Mouse (Mus musculus): ENCODE data around the gene Slc38a1.

Gene Slc38a1

DNA sequence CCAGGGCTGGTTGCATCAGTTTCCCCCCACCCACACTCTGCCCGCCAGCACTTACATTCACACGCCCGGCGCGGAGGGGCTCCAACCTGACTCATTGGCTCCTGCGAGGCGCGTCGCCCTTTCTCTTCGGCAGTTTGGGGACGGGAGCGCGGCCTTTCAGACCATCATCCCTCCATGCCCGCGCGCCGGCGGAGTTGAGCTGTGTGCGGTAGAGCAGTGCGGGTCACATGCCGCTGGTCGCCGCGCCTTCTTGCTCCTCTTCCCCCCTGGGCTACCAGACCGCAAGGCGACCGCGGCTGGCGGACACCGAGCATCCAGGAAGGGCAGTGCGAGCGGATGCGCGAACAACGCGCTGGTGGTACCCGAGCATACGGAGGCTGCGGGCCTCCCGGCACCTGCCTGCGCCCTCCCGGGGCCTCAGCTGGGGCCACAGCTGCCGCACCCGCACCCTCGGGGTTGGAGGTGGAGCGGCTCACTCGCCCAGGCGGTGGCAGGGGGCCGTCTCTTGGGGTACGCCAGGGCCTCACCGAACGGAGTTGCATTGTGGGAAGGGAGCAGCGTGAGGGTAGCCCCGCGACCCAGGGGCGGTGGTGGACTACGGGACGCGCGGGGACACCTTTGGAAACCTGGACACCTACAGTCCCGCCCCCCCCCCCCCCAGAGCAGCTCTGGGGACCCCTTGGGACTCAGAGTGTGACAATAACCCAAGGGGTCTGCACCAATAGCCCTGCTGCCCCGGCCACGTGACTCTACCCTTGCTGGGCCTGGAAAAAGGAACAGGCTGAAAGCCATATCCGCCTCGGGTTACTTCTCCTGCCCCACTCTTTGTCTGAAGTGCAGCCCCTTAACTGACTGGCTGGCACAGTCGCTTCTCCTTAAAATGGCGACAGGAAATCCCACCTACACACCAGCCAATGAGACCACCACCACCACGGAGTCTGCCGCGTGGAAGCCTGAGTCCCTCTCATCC, at the start of gene Slc38a1:
Gene Slc38a1, minus strand, starts transcription at position 478 of the 970 bp plus-strand sequence.
- ATAC-seq (ENCODE audit: insufficient number of reproducible peaks, low FRiP score, low TSS enrichment), result peak; percentile 38

GRCm38 (mm10) chr15:96692401-96692800, 49.7 kb upstream of the Slc38a1 start:
- ATAC-seq (ENCODE audit: insufficient number of reproducible peaks, low FRiP score, low TSS enrichment), result no peak

- no peak for ATAC-seq (ENCODE audit: insufficient number of reproducible peaks, low FRiP score, low TSS enrichment)
Observed at GRCm38 (mm10) chr15:96691381-96691780, 48.7 kb upstream of the Slc38a1 start.

- no peak for ATAC-seq (ENCODE audit: insufficient number of reproducible peaks, low FRiP score, low TSS enrichment)
Observed at GRCm38 (mm10) chr15:96690829-96691228, 48.1 kb upstream of the Slc38a1 start.

GRCm38 (mm10) chr15:96689919-96690318, 47.2 kb upstream of the Slc38a1 start:
- no peak for ATAC-seq (ENCODE audit: insufficient number of reproducible peaks, low FRiP score, low TSS enrichment)

- no peak for ATAC-seq (ENCODE audit: insufficient number of reproducible peaks, low FRiP score, low TSS enrichment)
Observed at GRCm38 (mm10) chr15:96688784-96689318, 46.1 kb upstream of the Slc38a1 start.

GRCm38 (mm10) chr15:96688036-96688435, 45.3 kb upstream of the Slc38a1 start:
- peak; percentile 85 for ATAC-seq (ENCODE audit: insufficient number of reproducible peaks, low FRiP score, low TSS enrichment)

GRCm38 (mm10) chr15:96687366-96687765, 44.7 kb upstream of the Slc38a1 start:
- ATAC-seq (ENCODE audit: insufficient number of reproducible peaks, low FRiP score, low TSS enrichment), result no peak

GRCm38 (mm10) chr15:96686201-96687159, 43.8 kb upstream of the Slc38a1 start:
- no peak for ATAC-seq (ENCODE audit: insufficient number of reproducible peaks, low FRiP score, low TSS enrichment)

DNA sequence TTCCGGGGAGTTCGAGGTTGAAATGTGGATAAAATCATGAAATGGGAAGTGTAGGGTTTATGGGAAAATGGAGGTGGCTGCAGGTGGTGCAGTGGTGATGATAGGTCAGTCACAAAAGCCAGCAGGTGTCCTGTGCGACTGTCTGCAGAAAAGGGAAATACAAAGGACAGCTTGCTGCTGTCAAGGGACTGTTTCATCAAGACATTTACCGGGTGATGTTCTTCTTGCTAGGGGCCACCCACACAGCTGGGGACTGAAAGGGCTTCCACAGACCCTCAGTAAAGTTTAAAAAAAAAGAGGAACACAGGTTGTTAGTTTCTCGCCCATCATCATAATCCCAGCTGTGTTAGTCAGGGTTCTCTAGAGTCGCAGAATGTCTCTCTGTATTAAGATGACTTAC, 42.6 kb upstream of the Slc38a1 start:
- no peak for ATAC-seq (ENCODE audit: insufficient number of reproducible peaks, low FRiP score, low TSS enrichment)

DNA sequence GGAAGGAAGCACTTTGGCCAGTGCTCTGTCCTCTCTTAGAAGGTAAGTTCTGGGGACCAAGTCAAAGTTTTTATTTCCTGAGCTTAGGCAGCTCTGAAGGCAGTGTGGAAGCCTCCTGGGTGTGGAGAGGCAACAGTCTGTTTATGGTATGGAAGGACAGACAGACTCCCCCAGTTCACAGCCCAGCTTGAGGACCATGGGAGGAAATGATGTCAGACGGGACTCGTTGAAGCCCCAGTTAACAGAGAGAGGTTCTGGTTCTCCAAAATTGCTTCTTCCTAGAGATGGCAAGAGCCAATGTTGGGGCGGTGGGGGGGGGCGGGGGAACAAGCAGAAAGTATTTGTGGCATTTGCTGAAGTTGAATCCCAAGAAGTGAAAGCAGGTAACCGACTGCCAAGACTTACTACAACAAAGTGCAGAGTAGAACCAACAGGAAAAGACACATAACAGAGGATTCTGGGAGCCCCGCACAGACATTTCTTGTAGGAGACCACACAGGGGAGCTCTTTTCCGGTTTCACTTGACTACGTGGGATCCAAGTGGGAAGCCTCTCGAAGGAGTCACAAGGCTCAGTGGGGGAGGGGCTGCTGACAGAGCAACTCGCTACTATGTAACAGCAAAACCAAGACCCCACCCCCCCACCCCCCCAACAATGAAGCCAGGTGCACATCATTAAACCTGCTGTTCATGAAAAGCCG, 41.6 kb upstream of the Slc38a1 start:
- no peak for ATAC-seq (ENCODE audit: insufficient number of reproducible peaks, low FRiP score, low TSS enrichment)

- no peak for ATAC-seq (ENCODE audit: insufficient number of reproducible peaks, low FRiP score, low TSS enrichment)
Observed at GRCm38 (mm10) chr15:96678871-96679773, 36.4 kb upstream of the Slc38a1 start.

DNA sequence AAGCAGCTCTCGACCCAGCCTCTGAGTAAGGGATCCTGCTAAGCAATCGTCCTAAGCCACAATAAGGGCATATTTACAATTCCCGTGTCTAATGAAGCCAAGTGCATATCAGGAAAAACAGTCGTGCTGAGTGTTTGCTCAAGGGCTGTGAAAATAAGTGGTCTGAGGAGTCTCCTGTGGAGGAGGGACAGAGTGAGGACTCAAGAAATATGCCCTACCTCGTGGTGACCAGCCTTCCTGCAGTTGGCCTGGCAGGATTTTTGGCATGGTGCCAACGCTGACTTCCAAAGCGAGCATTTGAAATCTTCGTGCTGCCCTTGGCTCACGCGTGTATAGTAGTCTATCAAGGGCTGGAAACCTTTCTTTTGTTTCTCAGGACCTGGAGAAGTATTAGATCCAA, 33.8 kb upstream of the Slc38a1 start:
- 0 out of 2 replicates have a peak, but pooled peaks have one; percentile 36 for ATAC-seq (ENCODE audit: insufficient number of reproducible peaks, low FRiP score, low TSS enrichment)

GRCm38 (mm10) chr15:96675744-96676143, 33.0 kb upstream of the Slc38a1 start:
- ATAC-seq (ENCODE audit: insufficient number of reproducible peaks, low FRiP score, low TSS enrichment), result no peak

DNA sequence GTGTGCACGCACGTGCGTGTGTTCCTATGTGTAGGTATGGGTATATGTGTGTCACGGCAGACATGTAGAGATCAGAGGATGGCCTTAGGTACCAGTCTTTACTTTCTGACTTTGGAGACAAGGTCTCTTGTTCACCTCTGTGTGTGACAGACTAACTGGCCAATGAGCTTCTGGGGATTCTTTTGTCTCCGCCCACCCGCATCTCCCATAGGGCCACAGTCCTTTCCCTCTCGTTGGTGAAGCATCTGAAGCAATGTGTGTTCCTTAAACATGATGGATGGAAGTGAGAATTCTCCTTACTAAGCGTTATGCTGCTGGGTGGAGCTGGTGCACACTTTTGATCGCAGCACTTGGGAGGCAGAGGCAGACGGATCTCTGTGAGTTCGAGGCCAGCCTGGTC, 32.3 kb upstream of the Slc38a1 start:
- ATAC-seq (ENCODE audit: insufficient number of reproducible peaks, low FRiP score, low TSS enrichment), result no peak

DNA sequence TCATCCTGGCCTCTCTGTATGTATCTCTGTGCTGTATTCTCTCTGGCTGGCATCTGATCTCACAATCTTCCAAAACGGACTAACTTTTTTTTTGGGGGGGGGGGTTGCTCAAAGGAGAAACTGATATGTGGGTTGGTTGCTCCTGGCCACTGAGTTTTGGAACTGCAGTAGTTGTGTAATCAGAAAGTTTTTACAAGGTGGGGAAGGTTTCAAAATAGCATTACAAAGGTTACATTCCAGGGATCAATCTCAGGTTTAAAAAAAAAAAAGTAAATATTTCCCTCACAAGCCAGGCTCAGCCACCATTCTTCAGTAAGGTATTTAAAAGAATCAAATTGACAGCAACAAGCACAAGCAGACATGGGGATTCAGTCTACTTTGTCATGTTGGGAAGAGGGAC, 31.4 kb upstream of the Slc38a1 start:
- ATAC-seq (ENCODE audit: insufficient number of reproducible peaks, low FRiP score, low TSS enrichment), result no peak

DNA sequence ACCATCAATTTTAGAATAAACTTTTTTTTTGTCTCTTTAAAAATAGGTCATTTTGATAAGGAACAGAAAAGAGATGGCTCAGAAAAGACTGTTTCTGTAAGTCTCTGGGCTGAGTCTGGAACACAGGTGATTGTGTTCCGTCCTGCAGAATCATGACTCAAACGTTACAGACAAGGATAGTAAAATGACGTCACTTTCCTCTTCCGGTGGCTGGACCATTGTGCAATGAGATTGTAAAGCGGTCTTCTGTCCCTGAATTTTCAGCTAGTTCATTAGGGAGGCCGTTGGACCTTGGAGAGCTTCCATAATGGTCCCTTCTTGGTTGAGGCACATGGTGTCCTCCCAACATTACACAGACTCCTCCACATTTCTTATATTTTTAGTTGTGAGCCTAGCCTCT, 27.0 kb upstream of the Slc38a1 start:
- no peak for ATAC-seq (ENCODE audit: insufficient number of reproducible peaks, low FRiP score, low TSS enrichment)

GRCm38 (mm10) chr15:96666663-96667062, 23.9 kb upstream of the Slc38a1 start:
- ATAC-seq (ENCODE audit: insufficient number of reproducible peaks, low FRiP score, low TSS enrichment), result peak; percentile 78

DNA sequence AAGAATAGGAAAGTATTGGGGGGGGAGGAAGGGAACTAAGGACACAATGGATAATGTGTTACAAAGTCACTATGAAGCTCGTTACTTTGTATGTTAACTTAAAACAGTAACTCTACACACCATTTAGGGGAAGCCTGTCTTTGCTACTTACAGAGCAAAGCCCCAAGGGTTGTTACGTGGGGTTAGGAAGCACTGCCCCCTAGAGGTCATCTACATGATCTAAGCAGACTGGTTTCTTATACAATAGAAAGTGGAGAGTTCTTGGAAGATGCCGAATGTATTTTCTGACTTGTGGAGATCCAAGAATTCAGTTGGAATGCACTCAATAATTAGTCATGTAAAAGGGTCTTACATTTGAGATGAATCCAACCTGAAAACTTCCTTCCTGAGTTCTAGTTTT, 23.2 kb upstream of the Slc38a1 start:
- ATAC-seq (ENCODE audit: insufficient number of reproducible peaks, low FRiP score, low TSS enrichment), result peak; percentile 86
